8 mouse cellular contexts compared by ENCODE assay signal in the genomic region with DNA sequence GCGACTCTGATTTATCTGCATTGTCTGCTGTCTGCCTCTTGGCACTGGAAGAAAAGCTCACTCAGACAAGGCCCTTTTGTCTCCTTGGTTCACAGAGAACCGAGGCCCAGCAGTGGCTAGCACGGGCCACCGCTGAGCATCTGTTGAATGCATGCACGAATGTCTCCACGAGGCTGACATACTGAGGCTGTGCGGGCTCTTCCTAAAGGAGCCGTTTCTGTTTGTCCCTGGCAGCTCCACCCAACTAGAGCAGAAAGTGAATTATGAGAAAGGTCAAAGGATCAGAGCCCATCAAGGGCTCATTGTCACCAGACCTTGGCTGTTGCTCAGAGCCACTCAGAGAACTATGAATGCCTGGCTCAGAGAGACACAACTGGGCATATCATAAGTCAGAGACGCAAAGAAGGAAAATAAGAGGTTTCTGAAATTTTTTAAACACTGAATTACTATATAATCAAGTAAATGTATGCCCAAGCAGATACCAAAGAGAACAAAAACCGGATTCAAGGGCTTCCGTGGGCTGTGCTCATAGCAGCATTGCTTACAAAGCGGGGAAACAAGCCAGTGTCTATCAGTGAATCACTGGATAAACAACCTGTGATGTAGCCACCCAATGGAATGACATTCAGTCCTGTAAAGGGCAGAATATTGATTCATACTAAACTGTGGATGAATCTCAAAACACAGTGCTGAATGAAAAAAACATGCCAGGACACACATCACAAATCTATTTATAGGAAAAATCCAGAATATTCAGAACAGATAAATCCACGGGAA. TPM values are rescaled to one million over a fixed set of nuclear protein-coding genes. Genes with fewer than 3 reads are reported as not detected.
A peak's percentile ranks its signal among the peaks of the same experiment; 100 is the strongest.
DNase-seq lines count a peak whose midpoint lies in the region; ATAC-seq and TF ChIP-seq lines count a peak whose summit lies in the region.
"Had no signal": no experiment of that assay in that cellular context is flagged by ENCODE, and none has a peak within 500 bp of the region (broad histone marks: within the 10 kb centered on the region; RNA-seq: fewer than 3 reads in every experiment).

No protein-coding gene starts in this region.

- H3K36me3 ChIP-seq in lung, embryonic 14.5 days (ENCODE audit: insufficient read depth), result no peaks in the 10 kb centered on the region
- no peaks in the 10 kb centered on the region for H3K36me3 ChIP-seq in forebrain, embryonic 13.5 days (ENCODE audit: poor library complexity, severe bottlenecking)
- H3K36me3 ChIP-seq: heart, embryonic 15.5 days had no signal

- DNase-seq in lung, embryonic 14.5 days, result peak; percentile 30
- DNase-seq in lung, adult 2 months, result no peak
- DNase-seq in lung, postnatal 36 days, result peak; percentile 62
- peak; percentile 37 for DNase-seq in testis, postnatal 14 days (ENCODE audit: low spot score)
- DNase-seq in cerebellum, adult 11 months, result no peak
- DNase-seq in ovary, postnatal 36 days (ENCODE audit: low spot score), result no peak

- no peaks in the 10 kb centered on the region for H3K4me1 ChIP-seq in lung, embryonic 14.5 days (ENCODE audit: insufficient read depth)
- peaks cover 13% of the 10 kb centered on the region for H3K4me1 ChIP-seq in lung, adult 2 months (ENCODE audit: control insufficient read depth, insufficient read depth, low read length)
- peaks cover 9% of the 10 kb centered on the region for H3K4me1 ChIP-seq in forebrain, embryonic 13.5 days

- H3K4me3 ChIP-seq in lung, embryonic 14.5 days (ENCODE audit: low read depth, low read length), result no peak overlapping the region
- H3K4me3 ChIP-seq in lung, adult 2 months (replicated peaks; ENCODE audit: extremely low read depth, low read depth, low read length), result no peak overlapping the region
- H3K4me3 ChIP-seq in forebrain, embryonic 13.5 days, result no peak overlapping the region
- H3K4me3 ChIP-seq: heart, embryonic 15.5 days had no signal

- H3K4me2 ChIP-seq in lung, embryonic 14.5 days, result no peak overlapping the region
- H3K4me2 ChIP-seq in forebrain, embryonic 13.5 days, result no peak overlapping the region
- H3K4me2 ChIP-seq: heart, embryonic 15.5 days had no signal

- no peak for TF ChIP-seq CTCF in lung, embryonic 14.5 days (IDR thresholded peaks at IDR 0.05; ENCODE audit: low read depth)
- no peak for TF ChIP-seq CTCF in lung, adult 2 months (IDR thresholded peaks at IDR 0.05; ENCODE audit: insufficient read depth, low read length)

- H3K9me3 ChIP-seq in lung, embryonic 14.5 days (ENCODE audit: low read depth, low read length), result no peaks in the 10 kb centered on the region
- no peaks in the 10 kb centered on the region for H3K9me3 ChIP-seq in forebrain, embryonic 13.5 days (replicated peaks)
- H3K9me3 ChIP-seq: heart, embryonic 15.5 days had no signal

- TF ChIP-seq POLR2A in lung, adult 2 months (IDR thresholded peaks at IDR 0.05; ENCODE audit: borderline replicate concordance, extremely low read depth, low read depth, low read length), result no peak

- 0 out of 2 replicates have a peak overlapping the region, but pooled peaks have one; percentile 16 for H3K9ac ChIP-seq in lung, embryonic 14.5 days
- no peak overlapping the region for H3K9ac ChIP-seq in forebrain, embryonic 13.5 days
- H3K9ac ChIP-seq: heart, embryonic 15.5 days had no signal

- no peaks in the 10 kb centered on the region for H3K27me3 ChIP-seq in lung, embryonic 14.5 days (ENCODE audit: insufficient read depth, low read length)
- H3K27me3 ChIP-seq in forebrain, embryonic 13.5 days, result no peaks in the 10 kb centered on the region
- H3K27me3 ChIP-seq: heart, embryonic 15.5 days had no signal

- ATAC-seq in lung, embryonic 14.5 days (ENCODE audit: insufficient read depth), result no peak
- peak; percentile 53; the same call in 1 of the 2 replicates for ATAC-seq in forebrain, embryonic 13.5 days

- no peak overlapping the region for H3K27ac ChIP-seq in lung, embryonic 14.5 days (ENCODE audit: low read depth)
- peak overlapping the region; percentile 72 for H3K27ac ChIP-seq in forebrain, embryonic 13.5 days
- H3K27ac ChIP-seq: heart, embryonic 15.5 days had no signal

- WGBS in lung, embryonic 14.5 days, result 36% methylated on average over 13 of the region's 13 CpGs
- 36% methylated on average over 13 of the region's 13 CpGs for WGBS in lung, adult 2 months
- 26% methylated on average over 13 of the region's 13 CpGs for WGBS in forebrain, embryonic 13.5 days

RNA-seq across cellular contexts. Expression of gene P2rx4, which starts 13.7 kb away (rescaled TPM):
- polyA plus RNA-seq in lung, embryonic 14.5 days (2014; fragmentation: Nextera tagmentation; extraction: Ambion mirVana), result 13.1 and 15.7 TPM in 2 replicates
- polyA plus RNA-seq in lung, adult 2 months (2012; rRNA removed), result 87.8 and 112 TPM in 2 replicates
- 6.2 and 6.8 TPM in 2 replicates for polyA plus RNA-seq in forebrain, embryonic 13.5 days (2015; fragmentation: Nextera tagmentation; extraction: Ambion mirVana)

RNA-seq across cellular contexts. Expression of gene P2rx7, which starts 49.9 kb away (rescaled TPM):
- polyA plus RNA-seq in lung, embryonic 14.5 days (2014; fragmentation: Nextera tagmentation; extraction: Ambion mirVana), result 1.3 and 2.7 TPM in 2 replicates
- 36.5 and 53.2 TPM in 2 replicates for polyA plus RNA-seq in lung, adult 2 months (2012; rRNA removed)
- polyA plus RNA-seq in forebrain, embryonic 13.5 days (2015; fragmentation: Nextera tagmentation; extraction: Ambion mirVana), result 0.69 and 0.85 TPM in 2 replicates

Comparison
In these comparisons a context has a peak if more than half of its experiments do, and no peak if none do; other contexts are left out.
1. DNase-seq: peak in lung, embryonic 14.5 days (single experiment), lung, postnatal 36 days (single experiment) and testis, postnatal 14 days (single experiment); none in lung, adult 2 months (single experiment), cerebellum, adult 11 months (single experiment) and ovary, postnatal 36 days (single experiment).
2. RNA of gene P2rx7, which starts 49.9 kb away (polyA plus RNA-seq): 36.5 to 53.2 TPM in lung, adult 2 months; 1.3 to 2.7 TPM in lung, embryonic 14.5 days and 0.69 to 0.85 TPM in forebrain, embryonic 13.5 days; every median in the first group is over 10 times any median in the second.